ENCODE assay signal across 21 mouse cellular contexts in genomic region chr3:101099701-101100357, GRCm38 (mm10). TPM values are rescaled to one million over a fixed set of nuclear protein-coding genes. Genes with fewer than 3 reads are reported as not detected.
DNase-seq lines count a peak whose midpoint lies in the region; ATAC-seq and TF ChIP-seq lines count a peak whose summit lies in the region.
"Had no signal": no experiment of that assay in that cellular context is flagged by ENCODE, and none has a peak within 500 bp of the region (broad histone marks: within the 10 kb centered on the region; RNA-seq: fewer than 3 reads in every experiment).

No protein-coding gene starts in this region.

- peak; percentile 28 for DNase-seq in heart, postnatal 0 days (ENCODE audit: low spot score)
- DNase-seq in heart, postnatal 10 days, result no peak
- peak; percentile 61 for DNase-seq in lung, postnatal 10 days
- no peak for DNase-seq in lung, adult 2 months
- peak; percentile 30 for DNase-seq in adipocyte (ENCODE audit: low spot score)
- DNase-seq in right cerebral cortex, adult 18-20 months, result no peak
- no peak for DNase-seq in liver, postnatal 0 days
- DNase-seq: cerebellum, adult 18-20 months; cerebellum, postnatal 25 days; kidney, adult 8-10 months; kidney, postnatal 14 days; liver; retina, postnatal 1 day; thymus, postnatal 25 days had no signal

- H3K4me3 ChIP-seq in heart, postnatal 0 days (ENCODE audit: low read depth, low read length), result no peak overlapping the region
- no peak overlapping the region for H3K4me3 ChIP-seq in lung, adult 2 months (replicated peaks; ENCODE audit: extremely low read depth, low read depth, low read length)
- no peak overlapping the region for H3K4me3 ChIP-seq in liver, postnatal 0 days (ENCODE audit: low read depth, low read length)
- H3K4me3 ChIP-seq: hindbrain, embryonic 12.5 days; layer of hippocampus, adult 2 months had no signal

- H3K4me1 ChIP-seq in heart, postnatal 0 days (ENCODE audit: control insufficient read depth, insufficient read depth), result peaks cover 26% of the 10 kb centered on the region
- peaks cover 48% of the 10 kb centered on the region for H3K4me1 ChIP-seq in lung, adult 2 months (ENCODE audit: control insufficient read depth, insufficient read depth, low read length)
- no peaks in the 10 kb centered on the region for H3K4me1 ChIP-seq in liver, postnatal 0 days (ENCODE audit: insufficient read depth)

- no peak for TF ChIP-seq POLR2A in lung, adult 2 months (IDR thresholded peaks at IDR 0.05; ENCODE audit: borderline replicate concordance, extremely low read depth, low read depth, low read length)

- ATAC-seq in heart, postnatal 0 days (ENCODE audit: insufficient read depth, low read depth), result no peak
- no peak for ATAC-seq in liver, postnatal 0 days
- ATAC-seq: forebrain, embryonic 16.5 days; inflammation-experienced regulatory T-cells, adult 6 months; midbrain, embryonic 16.5 days had no signal

- H3K27ac ChIP-seq in heart, postnatal 0 days (ENCODE audit: low read depth), result peak overlapping the region; percentile 2; the same call in 1 of the 2 replicates
- H3K27ac ChIP-seq in liver, postnatal 0 days (ENCODE audit: low read depth), result no peak overlapping the region
- H3K27ac ChIP-seq: hindbrain, embryonic 12.5 days; layer of hippocampus, adult 2 months had no signal

- H3K9me3 ChIP-seq in heart, postnatal 0 days (replicated peaks; ENCODE audit: control insufficient read depth, low read length), result no peaks in the 10 kb centered on the region
- H3K9me3 ChIP-seq in liver, postnatal 0 days (ENCODE audit: low read length), result no peaks in the 10 kb centered on the region
- H3K9me3 ChIP-seq: G1E; hindbrain, embryonic 12.5 days had no signal

- TF ChIP-seq CTCF in heart, postnatal 0 days (IDR thresholded peaks at IDR 0.05; ENCODE audit: low read depth), result no peak
- no peak for TF ChIP-seq CTCF in lung, adult 2 months (IDR thresholded peaks at IDR 0.05; ENCODE audit: insufficient read depth, low read length)
- TF ChIP-seq CTCF in liver, postnatal 0 days (IDR thresholded peaks at IDR 0.05; ENCODE audit: low read depth), result no peak

- no peaks in the 10 kb centered on the region for H3K27me3 ChIP-seq in heart, postnatal 0 days (ENCODE audit: control insufficient read depth, insufficient read depth, low read length)
- H3K27me3 ChIP-seq in liver, postnatal 0 days (ENCODE audit: insufficient read depth, low read length), result no peaks in the 10 kb centered on the region
- H3K27me3 ChIP-seq: hindbrain, embryonic 12.5 days had no signal

- no peak overlapping the region for H3K9ac ChIP-seq in heart, postnatal 0 days (replicated peaks; ENCODE audit: low read depth, low read length)
- no peak overlapping the region for H3K9ac ChIP-seq in liver, postnatal 0 days (replicated peaks)
- H3K9ac ChIP-seq: hindbrain, embryonic 12.5 days had no signal

- H3K4me2 ChIP-seq in heart, postnatal 0 days (ENCODE audit: low read depth, low read length), result no peak overlapping the region
- no peak overlapping the region for H3K4me2 ChIP-seq in liver, postnatal 0 days (ENCODE audit: low read depth, low read length)
- H3K4me2 ChIP-seq: hindbrain, embryonic 12.5 days had no signal

- TF ChIP-seq EP300 in heart, postnatal 0 days (IDR thresholded peaks at IDR 0.05; ENCODE audit: low read depth), result no peak
- TF ChIP-seq EP300 in liver, postnatal 0 days (IDR thresholded peaks at IDR 0.05; ENCODE audit: low read depth), result no peak

- H3K36me3 ChIP-seq in heart, postnatal 0 days (replicated peaks; ENCODE audit: control insufficient read depth, insufficient read depth, low read length), result no peaks in the 10 kb centered on the region
- no peaks in the 10 kb centered on the region for H3K36me3 ChIP-seq in liver, postnatal 0 days (replicated peaks; ENCODE audit: insufficient read depth, low read length)
- H3K36me3 ChIP-seq: G1E; hindbrain, embryonic 12.5 days had no signal

- 66% methylated on average over 9 of the region's 9 CpGs for WGBS in heart, postnatal 0 days
- 42% methylated on average over 9 of the region's 9 CpGs for WGBS in lung, adult 2 months
- 74% methylated on average over 9 of the region's 9 CpGs for WGBS in liver, postnatal 0 days (ENCODE audit: insufficient replicate concordance)

- intact Hi-C loops in heart, postnatal 10 days (cut with DNase I), result no loop called here

RNA-seq across cellular contexts. Expression of gene Ptgfrn, which starts 10.2 kb away (rescaled TPM):
- total RNA-seq in heart, postnatal 0 days (2014; rRNA removed; ENCODE audit: low replicate concordance), result 61.5 and 74.4 TPM in 2 replicates
- 4.6 and 5.2 TPM in 2 replicates for polyA plus RNA-seq in heart, postnatal 0 days (2015; fragmentation: Nextera tagmentation; extraction: Ambion mirVana)
- 10 to 100 TPM; 71.5 to 74.7 TPM for total RNA-seq in heart, postnatal 10 days (2021)
- polyA plus RNA-seq in lung, adult 2 months (2012; rRNA removed), result 63.0 and 81.5 TPM in 2 replicates
- polyA plus RNA-seq in liver, postnatal 0 days (2015; fragmentation: Nextera tagmentation; extraction: Ambion mirVana), result 0.26 and 0.35 TPM in 2 replicates
- total RNA-seq: megakaryocyte-erythroid progenitor cell, adult 5-6 weeks had no signal
- polyA plus RNA-seq: G1E had no signal

Comparison
In these comparisons a context has a peak if more than half of its experiments do, and no peak if none do; other contexts are left out.
1. DNase-seq: peak in heart, postnatal 0 days (single experiment), lung, postnatal 10 days (single experiment) and adipocyte (single experiment); none in heart, postnatal 10 days (0 of 2), lung, adult 2 months (single experiment), right cerebral cortex, adult 18-20 months (single experiment) and liver, postnatal 0 days (single experiment).
2. RNA of gene Ptgfrn, which starts 10.2 kb away (polyA plus RNA-seq): 63.0 to 81.5 TPM in lung, adult 2 months; 4.6 to 5.2 TPM in heart, postnatal 0 days and 0.26 to 0.35 TPM in liver, postnatal 0 days; every median in the first group is over 10 times any median in the second.